Mouse (Mus musculus) hindbrain, embryonic 12.5 days (tissue): Measurements from ENCODE around the gene Cdk2ap2. TPM values are rescaled to one million over a fixed set of nuclear protein-coding genes. Genes with fewer than 3 reads are reported as not detected.
A peak's percentile ranks its signal among the peaks of the same experiment; 100 is the strongest.
"Not testable (repeated sequence)": the region's sequence is repeated elsewhere in the genome, so short reads cannot be mapped to it uniquely, and the experiment has no call there.

Experiments
- ATAC-seq: fragments of 200-750 bp; cut with Nextera tagmentation; 2 replicates; pipeline ENCODE4 v1.8.0; 2017; ENCODE audit warnings: moderate TSS enrichment; ENCODE audit not compliant: low FRiP score
- H3K27ac ChIP-seq: fragments of 300-500 bp; sonication (generic); 2 replicates; pipeline ENCODE4 v1.5.1; 2016; ENCODE audit warnings: mild to moderate bottlenecking
- H3K27me3 ChIP-seq: fragments of 300-500 bp; sonication (generic); 2 replicates; pipeline ENCODE4 v1.6.1; 2016; ENCODE audit warnings: mild to moderate bottlenecking
- H3K36me3 ChIP-seq: fragments of 300-500 bp; sonication (generic); 2 replicates; pipeline ENCODE4 v1.6.1; 2016; ENCODE audit warnings: mild to moderate bottlenecking
- H3K4me1 ChIP-seq: fragments of 300-500 bp; sonication (generic); 2 replicates; pipeline ENCODE4 v1.6.1; 2016
- H3K4me2 ChIP-seq: fragments of 300-500 bp; sonication (generic); replicated peaks from 2 replicates; pipeline ENCODE4 v1.6.1; 2016; ENCODE audit warnings: mild to moderate bottlenecking
- H3K4me3 ChIP-seq: fragments of 300-500 bp; sonication (generic); 2 replicates; pipeline ENCODE4 v1.5.1; 2016; ENCODE audit warnings: mild to moderate bottlenecking
- H3K9ac ChIP-seq: fragments of 300-500 bp; sonication (generic); 2 replicates; pipeline ENCODE4 v1.6.1; 2016; ENCODE audit warnings: mild to moderate bottlenecking, moderate library complexity
- H3K9me3 ChIP-seq: fragments of 300-500 bp; sonication (generic); replicated peaks from 2 replicates; pipeline ENCODE4 v1.6.1; 2016; ENCODE audit warnings: mild to moderate bottlenecking
- WGBS: fragments of 180-500 bp; shearing (Covaris S2); methylation state at CpG from one replicate; pipeline ENCODE4 v1.1.7; 2016; 5-methylcytosine and 5-hydroxymethylcytosine counted together
- polyA plus RNA-seq: library from polyadenylated mRNA; unstranded; fragments of >200 nt; fragmentation: Nextera tagmentation; extraction: Ambion mirVana; gene quantifications from 2 replicates; pipeline ENCODE4 v1.2.1, GENCODE M21; 2016

Gene Cdk2ap2
- polyA plus RNA-seq = 65.6 and 76.9 TPM in 2 replicates

- Histone ChIP-seq H3K9me3 (no peaks in the 10 kb centered on the region), H3K9ac (peak within 1 kb of the TSS; percentile 55), H3K36me3 (no peaks in the 10 kb centered on the region), H3K4me1 (peaks cover 45% of the 10 kb centered on the region), H3K27me3 (peaks cover 24% of the 10 kb centered on the region), H3K4me3 (peak within 1 kb of the TSS; percentile 55), H3K4me2 (peak within 1 kb of the TSS; percentile 65), H3K27ac (peak within 1 kb of the TSS; percentile 89)
- WGBS = under 1% methylated on average over 65 of the region's 65 CpGs
- ATAC-seq = peak; percentile 94
Observed at GRCm38 (mm10) chr19:4096642-4097440, at the start of gene Cdk2ap2. Cdk2ap2 (plus strand) TSS chr19:4097182.

- Histone ChIP-seq H3K27me3 (no peaks in the 10 kb centered on the region; the same call in 1 of the 2 replicates), H3K4me2 (no peak overlapping the region), H3K27ac (no peak overlapping the region), H3K4me1 (no peaks in the 10 kb centered on the region), H3K4me3 (no peak overlapping the region), H3K9ac (no peak overlapping the region), H3K9me3 (no peaks in the 10 kb centered on the region), H3K36me3 (no peaks in the 10 kb centered on the region)
- WGBS = 16% methylated on average over 4 of the region's 4 CpGs
- ATAC-seq = no peak
Observed at GRCm38 (mm10) chr19:4047859-4048258, 49.1 kb upstream of the Cdk2ap2 start.

- ATAC-seq = not testable (repeated sequence)
Observed at GRCm38 (mm10) chr19:4049069-4049468, 47.9 kb upstream of the Cdk2ap2 start.

GRCm38 (mm10) chr19:4051016-4051415 is 46.0 kb upstream of the Cdk2ap2 start:
- Histone ChIP-seq H3K27me3 (no peaks in the 10 kb centered on the region), H3K27ac (no peak overlapping the region), H3K4me3 (no peak overlapping the region), H3K9ac (no peak overlapping the region), H3K36me3 (no peaks in the 10 kb centered on the region), H3K4me2 (no peak overlapping the region), H3K4me1 (no peaks in the 10 kb centered on the region), H3K9me3 (no peaks in the 10 kb centered on the region)
- WGBS = 96% methylated on average over 5 of the region's 5 CpGs
- no peak for ATAC-seq

More at GRCm38 (mm10) chr19:4049069-4049468, 47.9 kb upstream of the Cdk2ap2 start:
- not testable (repeated sequence) for H3K27me3 ChIP-seq, H3K9me3 ChIP-seq, H3K9ac ChIP-seq, H3K4me1 ChIP-seq, H3K4me2 ChIP-seq, H3K36me3 ChIP-seq, H3K4me3 ChIP-seq, H3K27ac ChIP-seq
- WGBS = 82% methylated on average over 5 of the region's 5 CpGs

GRCm38 (mm10) chr19:4051741-4052515 is 45.1 kb upstream of the Cdk2ap2 start:
- H3K4me1 ChIP-seq = no peaks in the 10 kb centered on the region
- H3K27me3 ChIP-seq = no peaks in the 10 kb centered on the region
- no peaks in the 10 kb centered on the region for H3K36me3 ChIP-seq
- 51% methylated on average over 10 of the region's 10 CpGs for WGBS
- H3K9ac ChIP-seq = no peak overlapping the region
- H3K4me3 ChIP-seq = no peak overlapping the region
- ATAC-seq = no peak
- no peak overlapping the region for H3K4me2 ChIP-seq
- no peak overlapping the region for H3K27ac ChIP-seq
- H3K9me3 ChIP-seq = no peaks in the 10 kb centered on the region

GRCm38 (mm10) chr19:4052516-4053030 is 44.4 kb upstream of the Cdk2ap2 start:
- Histone ChIP-seq H3K27ac (no peak overlapping the region), H3K36me3 (no peaks in the 10 kb centered on the region), H3K9ac (no peak overlapping the region), H3K9me3 (no peaks in the 10 kb centered on the region), H3K4me1 (no peaks in the 10 kb centered on the region), H3K4me2 (no peak overlapping the region), H3K4me3 (no peak overlapping the region), H3K27me3 (no peaks in the 10 kb centered on the region)
- no peak for ATAC-seq
- WGBS = 79% methylated on average over 5 of the region's 5 CpGs

- H3K4me2 ChIP-seq = no peak overlapping the region
- WGBS = 86% methylated on average over 5 of the region's 5 CpGs
- H3K9ac ChIP-seq = no peak overlapping the region
- no peaks in the 10 kb centered on the region for H3K9me3 ChIP-seq
- no peak overlapping the region for H3K4me3 ChIP-seq
- no peak for ATAC-seq
- no peak overlapping the region for H3K27ac ChIP-seq
- no peaks in the 10 kb centered on the region for H3K36me3 ChIP-seq
- no peaks in the 10 kb centered on the region for H3K4me1 ChIP-seq
- H3K27me3 ChIP-seq = no peaks in the 10 kb centered on the region
Observed at GRCm38 (mm10) chr19:4054613-4055012, 42.4 kb upstream of the Cdk2ap2 start.

- Histone ChIP-seq H3K9me3 (no peaks in the 10 kb centered on the region), H3K9ac (no peak overlapping the region), H3K27ac (no peak overlapping the region), H3K4me1 (no peaks in the 10 kb centered on the region), H3K4me2 (no peak overlapping the region), H3K27me3 (no peaks in the 10 kb centered on the region), H3K4me3 (no peak overlapping the region), H3K36me3 (no peaks in the 10 kb centered on the region)
- ATAC-seq = no peak
- 73% methylated on average over 8 of the region's 8 CpGs for WGBS
Observed at GRCm38 (mm10) chr19:4055216-4055946, 41.6 kb upstream of the Cdk2ap2 start.

GRCm38 (mm10) chr19:4055947-4056693 is 40.9 kb upstream of the Cdk2ap2 start:
- H3K9me3 ChIP-seq = no peaks in the 10 kb centered on the region
- H3K4me2 ChIP-seq = no peak overlapping the region
- H3K4me1 ChIP-seq = no peaks in the 10 kb centered on the region
- H3K9ac ChIP-seq = no peak overlapping the region
- H3K27me3 ChIP-seq = no peaks in the 10 kb centered on the region
- no peak for ATAC-seq
- H3K27ac ChIP-seq = no peak overlapping the region
- WGBS = 65% methylated on average over 15 of the region's 15 CpGs
- no peaks in the 10 kb centered on the region for H3K36me3 ChIP-seq
- no peak overlapping the region for H3K4me3 ChIP-seq

GRCm38 (mm10) chr19:4056727-4057126 is 40.3 kb upstream of the Cdk2ap2 start:
- no peak overlapping the region for H3K9ac ChIP-seq
- no peak overlapping the region for H3K27ac ChIP-seq
- ATAC-seq = no peak
- H3K4me1 ChIP-seq = no peaks in the 10 kb centered on the region
- no peaks in the 10 kb centered on the region for H3K36me3 ChIP-seq
- WGBS = 41% methylated on average over 4 of the region's 4 CpGs
- no peak overlapping the region for H3K4me2 ChIP-seq
- no peaks in the 10 kb centered on the region for H3K27me3 ChIP-seq
- no peak overlapping the region for H3K4me3 ChIP-seq
- no peaks in the 10 kb centered on the region for H3K9me3 ChIP-seq

- no peaks in the 10 kb centered on the region for H3K27me3 ChIP-seq
- ATAC-seq = no peak
- 84% methylated on average over 13 of the region's 13 CpGs for WGBS
- no peak overlapping the region for H3K4me3 ChIP-seq
- H3K9me3 ChIP-seq = no peaks in the 10 kb centered on the region
- H3K36me3 ChIP-seq = no peaks in the 10 kb centered on the region
- no peak overlapping the region for H3K4me2 ChIP-seq
- H3K4me1 ChIP-seq = no peaks in the 10 kb centered on the region
- H3K9ac ChIP-seq = no peak overlapping the region
- H3K27ac ChIP-seq = no peak overlapping the region
Observed at GRCm38 (mm10) chr19:4057389-4057788, 39.6 kb upstream of the Cdk2ap2 start.
